Mouse (Mus musculus): ENCODE measurements around the gene Crisp4.

Gene Crisp4

DNA sequence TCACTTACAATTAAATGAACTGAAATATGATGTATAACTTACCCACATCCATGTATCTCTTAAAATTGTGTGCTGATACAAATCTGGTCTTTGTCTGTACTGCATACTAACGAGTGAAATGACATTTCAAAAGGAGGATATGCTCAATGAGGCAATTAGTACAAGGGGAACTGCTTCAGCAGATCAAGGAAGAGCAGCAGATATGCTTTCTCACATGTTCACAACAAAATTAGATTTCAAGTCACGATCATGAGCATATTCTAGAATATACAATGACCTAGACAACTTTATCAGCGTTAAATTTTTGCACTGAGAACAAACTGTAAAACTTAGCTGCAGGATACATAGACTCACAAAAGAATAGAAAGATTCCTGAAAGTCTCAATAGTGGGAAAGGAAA is at the start of gene Crisp4:
TSS of gene Crisp4 (minus strand) at position 101 of the 400 bp plus-strand sequence.
- no peak for ATAC-seq (ENCODE audit: low TSS enrichment)

DNA sequence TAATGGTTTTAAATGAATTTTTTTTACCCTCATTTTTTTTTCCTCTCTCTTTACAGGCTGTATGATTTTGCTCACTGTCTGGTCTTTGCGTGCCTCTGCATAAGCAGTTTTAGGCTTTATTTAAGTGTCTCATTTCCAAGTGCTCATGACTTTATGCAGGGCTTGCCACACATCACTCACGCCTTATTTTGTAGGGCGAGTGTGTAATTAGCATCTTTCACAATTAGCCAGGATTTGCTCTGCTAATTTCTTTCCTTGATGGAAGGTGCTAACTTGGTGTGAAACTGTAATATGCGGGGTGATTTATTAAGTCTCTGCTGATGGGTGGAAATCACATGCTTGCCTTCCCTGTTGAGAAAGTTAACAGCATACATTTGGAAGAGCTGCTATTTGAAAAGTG is 46.0 kb upstream of the Crisp4 start:
- no peak for ATAC-seq (ENCODE audit: low TSS enrichment)

GRCm38 (mm10) chr1:18190714-18191712 is 45.3 kb upstream of the Crisp4 start:
- no peak for ATAC-seq (ENCODE audit: low TSS enrichment)

- peak; percentile 87 for ATAC-seq (ENCODE audit: low TSS enrichment)
Observed at GRCm38 (mm10) chr1:18181167-18181566, 35.5 kb upstream of the Crisp4 start.

- ATAC-seq (ENCODE audit: low TSS enrichment) = no peak
Observed at GRCm38 (mm10) chr1:18170573-18170972, 24.9 kb upstream of the Crisp4 start.

GRCm38 (mm10) chr1:18168261-18168660 is 22.6 kb upstream of the Crisp4 start:
- ATAC-seq (ENCODE audit: low TSS enrichment) = peak; percentile 99

DNA sequence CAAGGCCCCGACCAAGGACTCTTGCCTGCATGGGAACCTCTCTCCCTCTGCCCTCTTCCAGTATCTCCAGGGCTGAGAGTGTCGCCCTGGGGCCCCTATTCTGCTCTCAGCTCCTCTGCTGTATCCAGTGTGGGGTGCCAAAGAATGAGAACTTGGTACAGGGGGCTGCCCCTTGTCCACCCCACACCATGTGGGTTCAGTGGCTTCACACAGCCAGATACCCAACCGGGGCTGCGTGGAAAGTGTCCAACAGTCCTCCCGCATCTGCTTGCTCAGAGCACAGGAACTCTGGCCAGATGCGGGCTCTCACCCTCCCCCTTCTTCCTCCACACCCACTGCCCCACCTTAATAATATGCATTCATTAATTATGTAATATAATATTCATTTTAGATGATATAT is 13.4 kb upstream of the Crisp4 start:
- no peak for ATAC-seq (ENCODE audit: low TSS enrichment)

DNA sequence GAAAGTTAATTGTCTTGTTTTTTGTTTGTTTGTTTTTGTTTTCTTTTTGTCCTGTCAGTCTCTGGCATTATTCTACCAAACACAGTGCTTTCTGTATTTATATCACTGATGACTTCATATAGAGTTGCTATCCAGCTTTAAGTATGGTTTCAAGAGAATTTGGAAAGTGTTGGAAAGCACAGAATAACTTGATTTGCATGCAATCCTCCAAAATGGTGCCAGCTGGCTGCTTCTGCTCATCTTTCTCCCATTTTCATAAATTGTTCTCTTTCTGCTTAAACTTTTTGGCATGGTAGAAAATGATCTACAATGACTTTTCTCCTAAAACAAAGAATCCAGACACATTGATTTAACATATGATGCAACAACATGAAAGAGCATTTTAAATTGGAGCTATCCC is 2.5 kb upstream of the Crisp4 start:
- peak; percentile 100 for ATAC-seq (ENCODE audit: low TSS enrichment)

DNA sequence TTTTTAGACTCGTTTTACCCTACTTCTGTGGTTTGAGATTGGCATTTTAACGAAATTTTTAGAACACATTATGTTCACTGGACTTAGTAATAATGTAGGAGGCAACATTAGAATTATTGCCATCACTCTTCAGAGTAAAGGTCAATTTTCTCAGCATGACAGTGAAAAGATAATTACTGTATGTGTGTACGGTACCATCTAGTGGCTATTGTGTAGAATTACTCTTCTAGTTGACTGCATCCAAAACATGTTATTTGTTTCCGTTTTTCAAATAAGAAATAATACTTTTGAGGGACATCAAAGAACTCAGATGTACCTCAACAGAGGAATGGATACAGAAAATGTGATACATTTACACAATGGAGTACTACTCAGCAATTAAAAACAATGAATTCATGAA is 14.0 kb downstream of the Crisp4 start:
- peak; percentile 62; the same call in 1 of the 2 replicates for ATAC-seq (ENCODE audit: low TSS enrichment)

DNA sequence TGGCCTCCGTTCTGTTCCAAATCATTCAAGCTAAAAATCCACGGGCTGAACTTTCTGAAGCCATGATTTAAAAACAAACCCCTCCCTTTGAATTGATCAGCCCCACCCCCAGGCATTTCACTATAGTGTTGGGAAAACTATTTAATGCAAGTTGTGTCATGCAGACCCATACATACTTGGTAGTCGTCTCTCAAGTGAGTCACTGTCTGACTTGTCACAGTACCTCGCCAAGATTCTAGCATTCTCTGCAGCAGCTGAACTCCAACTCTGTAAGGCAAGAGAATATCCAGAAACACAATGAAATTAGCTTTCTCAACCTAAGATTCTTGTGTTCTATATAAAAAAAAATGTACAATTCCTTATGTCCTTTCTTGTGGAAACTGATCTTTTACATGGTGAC is 15.7 kb downstream of the Crisp4 start:
- ATAC-seq (ENCODE audit: low TSS enrichment) = peak; percentile 97

DNA sequence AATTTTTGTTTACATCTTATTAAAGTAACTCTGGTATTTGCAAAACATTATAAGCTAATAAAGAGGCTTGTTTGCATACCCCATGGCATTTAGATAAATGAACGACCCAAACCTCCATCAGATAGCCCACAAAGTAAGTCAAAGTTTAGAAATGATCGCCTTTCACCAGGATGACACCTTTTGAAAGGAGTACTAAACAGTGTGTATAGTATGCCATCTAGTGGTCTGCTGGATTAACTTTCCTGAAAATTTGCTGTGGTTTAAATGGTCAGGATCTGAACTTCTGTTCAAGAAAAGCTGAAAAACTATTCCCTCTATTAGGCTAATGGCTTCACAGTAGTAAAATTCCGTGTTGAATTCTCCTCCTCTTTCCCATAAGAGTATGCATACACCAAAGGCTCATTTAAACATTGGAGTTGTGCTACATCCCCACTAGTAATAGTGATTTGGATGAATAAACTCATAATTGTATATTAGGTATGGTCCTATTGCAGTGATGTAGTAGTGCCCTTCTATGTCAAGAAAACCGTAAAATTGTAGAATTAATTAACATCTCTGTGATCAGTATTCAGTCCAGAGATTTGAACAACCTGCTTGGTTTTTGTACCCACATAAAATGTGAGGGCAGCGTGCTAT is 38.9 kb downstream of the Crisp4 start:
- peak; percentile 91 for ATAC-seq (ENCODE audit: low TSS enrichment)

DNA sequence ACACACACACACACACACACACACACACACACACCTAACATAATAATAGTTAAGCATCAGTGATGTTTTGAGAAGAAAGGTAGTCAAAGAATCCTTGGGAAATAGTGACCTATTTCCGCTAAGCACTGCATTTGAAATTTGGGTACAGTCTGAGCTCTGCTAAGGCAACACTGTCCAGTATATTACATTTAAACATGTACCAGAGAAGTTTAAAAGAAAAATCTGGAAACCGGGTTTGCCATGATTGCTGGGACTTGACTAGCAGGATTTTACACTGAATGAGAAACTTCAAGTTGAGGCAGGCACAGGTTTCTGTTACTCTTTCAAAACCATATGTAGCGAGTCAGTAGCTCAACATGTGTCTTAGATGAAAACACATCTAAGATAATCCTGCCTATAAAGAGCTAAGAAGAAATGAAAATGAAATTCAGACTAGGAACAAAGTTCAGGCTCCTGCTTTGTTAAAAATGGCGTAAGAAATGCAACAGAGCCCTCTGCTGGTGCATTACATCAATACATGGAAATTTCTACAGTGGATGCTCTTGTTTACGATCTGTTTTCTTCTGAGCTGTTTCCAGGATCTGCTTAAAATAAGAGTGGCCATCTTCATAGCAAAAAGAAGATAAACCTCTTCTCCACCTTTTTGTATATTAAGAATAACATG is 39.7 kb downstream of the Crisp4 start:
- ATAC-seq (ENCODE audit: low TSS enrichment) = peak; percentile 85

DNA sequence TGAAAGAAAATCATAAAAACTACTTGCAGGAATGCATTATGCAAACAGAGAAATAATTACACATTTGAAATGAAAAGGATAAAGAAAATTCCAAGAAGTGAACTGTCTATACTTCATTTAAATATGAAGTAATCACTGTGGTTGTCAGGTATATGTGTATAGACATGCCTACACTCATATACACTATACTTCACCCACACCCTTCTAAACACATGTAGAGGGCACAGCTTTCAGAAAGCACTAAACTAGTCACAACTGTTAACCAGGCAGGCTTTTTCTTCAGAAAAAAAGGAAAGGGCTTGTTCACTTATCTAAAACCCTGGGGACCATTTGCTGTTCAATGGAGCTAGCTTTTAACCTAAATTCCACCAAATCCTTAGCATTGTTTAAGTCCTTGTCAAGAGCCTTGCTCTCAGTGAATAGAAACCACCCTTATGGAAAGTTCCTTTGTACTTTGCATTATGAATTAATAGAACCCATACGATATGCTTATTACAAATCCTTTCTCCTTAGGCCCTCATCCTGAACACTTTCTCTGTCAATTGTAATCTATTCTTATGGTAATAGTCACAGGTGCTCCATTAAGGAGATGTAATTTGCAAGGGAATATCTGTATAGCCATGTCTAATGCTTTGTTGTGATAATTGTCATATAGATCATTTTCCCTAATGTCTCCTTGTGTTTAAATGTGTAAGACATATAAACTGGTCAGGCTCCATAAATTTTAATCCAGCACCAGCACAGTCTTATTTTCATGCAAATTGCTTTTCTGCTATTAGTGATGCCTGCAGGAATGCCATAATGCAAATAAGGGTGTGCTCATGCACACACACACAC is 40.5 kb downstream of the Crisp4 start:
- no peak for ATAC-seq (ENCODE audit: low TSS enrichment)
